Mouse (Mus musculus) E14TG2a.4 (cell line): ENCODE measurements around the gene D930020B18Rik.

Source experiments
- H3K27me3 ChIP-seq: 2 replicates; pipeline ENCODE4 v1.6.1; 2014; ENCODE audit warnings: low read length, control low read depth; ENCODE audit not compliant: insufficient read depth
- H3K36me3 ChIP-seq: 2 replicates; pipeline ENCODE4 v1.6.1; 2014; ENCODE audit warnings: low read length, control low read depth; ENCODE audit not compliant: insufficient read depth
- H3K4me1 ChIP-seq: replicated peaks from 2 replicates; pipeline ENCODE4 v1.6.1; 2014; ENCODE audit warnings: low read depth, low read length, control low read depth
- H3K4me3 ChIP-seq: replicated peaks from 2 replicates; pipeline ENCODE4 v1.5.1; 2014; ENCODE audit warnings: mild to moderate bottlenecking, low read length
- H3K9me3 ChIP-seq: 2 replicates; pipeline ENCODE4 v1.6.1; 2014; ENCODE audit warnings: low read length, control low read depth
- CTCF ChIP-seq: conservative IDR thresholded peaks from 2 replicates; pipeline ENCODE4 v1.5.1; 2014; ENCODE audit warnings: low read length
- NANOG ChIP-seq: IDR thresholded peaks from 2 replicates; pipeline ENCODE4 v1.6.1; 2014; ENCODE audit warnings: borderline replicate concordance, low read length, mixed read lengths
- POU5F1 ChIP-seq: IDR thresholded peaks from 2 replicates; pipeline ENCODE4 v1.6.1; 2014; ENCODE audit warnings: low read length, borderline replicate concordance

D930020B18Rik gene

DNA sequence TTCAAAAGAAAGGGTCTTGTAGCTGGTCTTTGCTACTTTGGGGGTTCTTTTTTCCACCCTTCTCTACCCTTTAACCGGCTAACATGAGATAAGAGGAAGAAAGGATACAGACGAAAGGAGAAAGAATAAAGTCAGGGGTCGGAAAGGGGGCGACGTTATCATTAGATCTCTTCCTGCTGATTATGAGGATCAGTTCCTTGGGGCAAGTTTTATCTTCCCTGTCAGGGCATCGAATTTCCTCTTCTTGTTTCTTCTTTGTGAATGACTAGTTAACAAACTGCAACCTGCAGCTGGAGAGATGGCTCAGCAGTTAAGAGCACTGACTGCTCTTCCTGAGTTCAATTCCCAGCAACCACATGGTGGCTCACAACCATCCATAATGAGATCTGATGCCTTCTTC lies 4.9 kb downstream of the D930020B18Rik start:
- Histone ChIP-seq H3K27me3 (peaks cover 40% of the 10 kb centered on the region), H3K4me3 (no peak overlapping the region)
- TF ChIP-seq NANOG (no peak), CTCF (no peak), POU5F1 (no peak)

DNA sequence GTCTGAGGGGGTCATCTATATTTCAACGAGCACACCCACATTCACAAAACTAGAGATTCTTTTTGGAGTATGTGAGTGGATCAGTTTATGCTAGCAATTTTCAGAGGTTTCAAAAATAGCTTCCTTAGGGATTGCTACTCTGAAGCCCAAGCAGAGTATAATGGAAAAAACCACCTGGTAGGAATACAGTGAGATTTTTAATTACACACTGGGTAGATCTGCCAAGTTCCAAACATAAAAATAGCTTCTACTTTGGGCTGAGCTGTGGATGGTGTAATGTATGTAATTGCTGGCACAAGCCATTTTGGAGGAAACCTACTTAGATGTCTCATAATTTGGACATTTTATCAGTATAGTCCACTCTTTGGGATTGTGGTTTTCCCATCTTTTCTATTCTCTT lies 11.7 kb downstream of the D930020B18Rik start:
- TF ChIP-seq NANOG (no peak), POU5F1 (no peak), CTCF (no peak)
- Histone ChIP-seq H3K4me1 (peaks cover 6% of the 10 kb centered on the region; the same call in 1 of the 2 replicates), H3K27me3 (peaks cover 7% of the 10 kb centered on the region; the same call in 1 of the 2 replicates), H3K4me3 (no peak overlapping the region), H3K36me3 (no peaks in the 10 kb centered on the region), H3K9me3 (no peaks in the 10 kb centered on the region)

More for the DNA sequence above, 4.9 kb downstream of the D930020B18Rik start:
- no peaks in the 10 kb centered on the region for H3K9me3 ChIP-seq
- H3K4me1 ChIP-seq: peaks cover 8% of the 10 kb centered on the region
- H3K36me3 ChIP-seq: no peaks in the 10 kb centered on the region

DNA sequence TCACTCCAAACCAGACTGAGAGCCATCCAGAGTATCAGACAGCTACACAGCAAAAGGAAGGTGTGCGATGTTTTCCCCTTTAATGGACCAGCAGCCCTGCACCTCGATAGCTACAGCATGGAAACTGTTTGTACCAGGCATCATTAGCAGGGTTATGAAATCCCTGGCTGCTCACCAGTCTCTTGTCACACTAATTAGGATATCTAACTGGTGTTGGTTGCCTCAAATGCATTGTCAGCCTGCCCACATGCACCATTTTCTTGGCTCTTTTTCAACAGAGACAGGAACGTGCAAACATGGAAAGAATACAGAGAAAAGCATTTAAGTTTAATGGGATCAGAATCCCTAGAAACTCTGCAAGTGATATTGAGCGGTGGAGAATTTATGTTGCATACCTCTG lies 14.5 kb downstream of the D930020B18Rik start:
- no peak for TF ChIP-seq NANOG
- no peak for TF ChIP-seq CTCF
- no peak for TF ChIP-seq POU5F1
- H3K4me3 ChIP-seq: no peak overlapping the region
- H3K4me1 ChIP-seq: peaks cover 6% of the 10 kb centered on the region; the same call in 1 of the 2 replicates
- peaks cover 3% of the 10 kb centered on the region; the same call in 1 of the 2 replicates for H3K27me3 ChIP-seq
- no peaks in the 10 kb centered on the region for H3K9me3 ChIP-seq
- no peaks in the 10 kb centered on the region for H3K36me3 ChIP-seq

DNA sequence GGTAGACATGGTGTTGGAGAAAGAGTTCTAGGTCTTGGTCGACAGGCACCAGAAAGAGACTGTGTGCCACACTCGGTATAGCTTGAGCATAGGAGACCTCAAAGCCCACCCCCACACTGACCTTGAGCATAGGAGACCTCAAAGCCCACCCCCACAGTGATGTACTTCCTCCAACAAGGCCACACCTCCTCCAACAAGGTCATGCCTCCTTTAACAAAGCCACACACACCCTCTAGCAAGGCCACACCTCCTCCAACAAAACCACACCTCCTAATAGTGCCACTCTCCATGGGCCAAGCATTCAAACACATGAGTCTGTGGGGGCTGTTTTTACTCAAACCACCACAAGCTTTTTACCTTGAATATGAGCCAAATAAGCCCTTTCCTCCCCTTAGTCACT lies 21.3 kb downstream of the D930020B18Rik start:
- no peaks in the 10 kb centered on the region for H3K36me3 ChIP-seq
- no peak overlapping the region for H3K4me3 ChIP-seq
- TF ChIP-seq CTCF (no peak), NANOG (no peak), POU5F1 (no peak)
- no peaks in the 10 kb centered on the region for H3K27me3 ChIP-seq
- H3K4me1 ChIP-seq: peaks cover 18% of the 10 kb centered on the region
- no peaks in the 10 kb centered on the region for H3K9me3 ChIP-seq

DNA sequence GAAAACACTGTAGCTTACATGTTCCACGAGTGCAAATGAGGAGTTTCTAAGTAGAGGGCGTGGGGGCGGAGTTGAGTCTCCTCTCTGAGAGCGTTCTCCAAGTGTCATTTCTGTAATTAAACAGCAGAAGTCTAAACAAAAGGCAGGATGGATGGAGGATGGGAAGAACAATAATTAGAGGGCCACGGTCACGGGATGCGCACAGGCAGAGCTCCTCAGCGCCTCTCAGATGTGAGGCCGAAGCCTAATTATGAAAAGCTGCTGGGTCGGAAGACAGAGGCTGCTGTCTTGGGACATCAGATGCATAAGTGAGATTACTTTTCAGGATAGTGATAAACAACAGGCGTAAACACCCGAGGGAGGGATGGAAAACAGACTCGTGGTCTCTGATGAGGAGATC lies 22.2 kb downstream of the D930020B18Rik start:
- H3K36me3 ChIP-seq: no peaks in the 10 kb centered on the region
- H3K4me3 ChIP-seq: no peak overlapping the region
- no peak for TF ChIP-seq CTCF
- TF ChIP-seq NANOG: no peak
- TF ChIP-seq POU5F1: no peak
- H3K9me3 ChIP-seq: no peaks in the 10 kb centered on the region
- peaks cover 17% of the 10 kb centered on the region for H3K4me1 ChIP-seq
- H3K27me3 ChIP-seq: no peaks in the 10 kb centered on the region

DNA sequence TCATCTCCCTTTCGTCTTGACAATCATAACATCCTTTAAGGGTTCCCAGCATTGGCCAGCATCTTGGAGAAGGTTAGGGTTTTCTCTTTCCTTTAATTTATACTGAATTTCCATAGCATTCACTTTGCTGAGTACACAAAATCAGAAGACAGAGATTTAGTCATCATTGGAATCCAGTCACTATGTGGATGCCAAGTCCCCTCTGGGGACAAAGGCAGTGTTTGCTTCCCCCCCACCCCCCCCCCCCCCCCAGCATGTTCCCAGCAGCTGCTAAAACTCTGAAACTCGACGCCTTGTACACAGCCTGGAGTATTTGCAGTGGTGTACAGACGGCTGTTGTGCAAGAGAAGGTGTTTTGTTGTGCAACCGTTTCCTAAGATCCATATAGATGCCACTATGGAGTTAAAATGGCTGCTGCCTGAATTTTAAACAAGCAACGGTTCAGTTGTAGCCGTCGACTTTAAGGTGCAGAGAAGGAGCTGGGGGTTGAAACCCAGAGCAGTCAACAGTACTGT lies 24.3 kb downstream of the D930020B18Rik start:
- Histone ChIP-seq H3K9me3 (no peaks in the 10 kb centered on the region), H3K27me3 (no peaks in the 10 kb centered on the region), H3K4me1 (peaks cover 17% of the 10 kb centered on the region), H3K36me3 (no peaks in the 10 kb centered on the region), H3K4me3 (no peak overlapping the region)
- TF ChIP-seq CTCF: no peak
- TF ChIP-seq POU5F1: no peak
- TF ChIP-seq NANOG: no peak

DNA sequence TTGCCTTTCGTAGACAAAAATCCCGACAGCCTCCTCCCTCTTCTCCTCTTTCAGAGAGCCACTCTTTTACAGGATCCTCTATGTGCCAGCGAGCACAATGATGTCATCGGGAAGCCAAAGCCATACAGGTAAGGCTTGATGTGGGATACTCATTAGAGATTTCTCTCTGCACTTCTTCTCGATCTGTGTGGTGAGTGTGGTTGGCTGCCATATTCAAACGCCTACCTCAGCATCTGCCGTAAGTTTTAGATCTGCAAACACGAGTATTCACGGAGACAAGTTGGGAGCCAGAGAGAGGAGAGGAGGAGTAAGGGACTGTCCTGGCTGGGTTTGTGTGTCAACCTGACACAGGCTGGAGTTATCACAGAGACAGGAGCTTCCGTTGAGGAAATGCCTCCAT lies 27.7 kb downstream of the D930020B18Rik start:
- peaks cover 1% of the 10 kb centered on the region for H3K4me1 ChIP-seq
- TF ChIP-seq POU5F1: no peak
- H3K27me3 ChIP-seq: no peaks in the 10 kb centered on the region
- H3K4me3 ChIP-seq: no peak overlapping the region
- peaks cover 8% of the 10 kb centered on the region; the same call in 1 of the 2 replicates for H3K9me3 ChIP-seq
- no peaks in the 10 kb centered on the region for H3K36me3 ChIP-seq

DNA sequence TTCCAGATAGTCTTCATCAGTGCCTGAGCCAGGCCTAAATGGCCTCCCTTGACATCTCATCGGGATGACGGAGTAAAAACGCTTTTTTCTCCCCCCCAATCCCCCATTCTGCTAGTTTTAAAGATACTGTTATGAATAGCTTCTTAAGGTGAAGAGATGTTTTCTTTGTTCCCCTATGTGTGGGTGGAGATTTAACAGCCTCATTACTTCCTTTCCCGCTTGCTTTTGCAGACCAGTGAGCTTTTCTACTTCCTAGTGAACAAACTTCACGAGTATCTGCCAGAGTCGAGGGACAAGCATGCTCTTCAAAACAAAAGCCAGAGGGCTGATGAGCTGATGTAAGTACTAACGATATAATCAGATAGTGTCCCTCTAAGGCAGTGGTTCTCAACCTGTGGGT lies 35.6 kb downstream of the D930020B18Rik start:
- Histone ChIP-seq H3K4me3 (no peak overlapping the region), H3K27me3 (no peaks in the 10 kb centered on the region), H3K36me3 (no peaks in the 10 kb centered on the region), H3K9me3 (peaks cover 8% of the 10 kb centered on the region; the same call in 1 of the 2 replicates), H3K4me1 (no peaks in the 10 kb centered on the region)
- TF ChIP-seq CTCF: no peak
- no peak for TF ChIP-seq POU5F1
- TF ChIP-seq NANOG: no peak

DNA sequence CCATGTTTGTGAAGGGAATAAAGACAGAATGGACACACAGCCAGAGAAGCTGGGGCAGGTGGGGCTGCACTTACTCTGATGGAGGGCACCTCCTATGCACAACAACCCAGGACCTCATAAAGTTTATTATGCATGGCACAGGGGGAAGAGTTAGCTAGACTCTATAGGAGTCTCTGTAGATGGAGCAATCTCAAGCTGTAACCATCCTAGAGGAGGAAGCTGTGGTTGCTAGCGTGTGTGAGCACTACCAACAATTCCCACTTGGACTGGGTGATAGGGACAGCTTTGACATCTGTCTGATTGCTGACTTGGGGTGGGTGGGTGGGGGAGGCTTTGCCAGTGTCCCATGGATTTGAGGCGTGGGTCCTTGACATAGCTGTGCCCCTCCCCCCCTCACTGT lies 39.5 kb downstream of the D930020B18Rik start:
- peaks cover 5% of the 10 kb centered on the region; the same call in 1 of the 2 replicates for H3K4me1 ChIP-seq
- H3K9me3 ChIP-seq: no peaks in the 10 kb centered on the region
- H3K27me3 ChIP-seq: no peaks in the 10 kb centered on the region
- TF ChIP-seq NANOG (no peak), POU5F1 (no peak), CTCF (no peak)
- H3K4me3 ChIP-seq: no peak overlapping the region
- no peaks in the 10 kb centered on the region for H3K36me3 ChIP-seq
